In the genomic region with DNA sequence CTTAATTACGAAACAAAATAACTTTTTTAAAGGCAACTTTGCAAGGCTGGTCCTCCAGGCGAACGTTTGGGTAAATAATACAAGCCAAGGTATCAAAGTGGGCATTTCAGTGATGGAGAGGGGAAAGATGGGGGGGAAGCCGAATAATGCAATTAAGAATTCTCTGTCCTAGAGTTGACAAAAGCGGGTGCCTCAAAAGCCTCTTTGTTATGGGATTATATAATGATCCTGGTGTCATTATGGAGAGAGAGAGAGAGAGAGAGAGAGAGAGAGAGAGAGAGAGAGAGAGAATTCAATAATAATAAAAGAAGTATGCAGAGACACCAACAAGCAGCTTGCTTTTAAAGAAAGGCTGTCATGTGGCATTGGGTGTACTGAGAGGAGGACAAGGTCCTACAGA, we compare ENCODE assay signal across 10 mouse cellular contexts. TPM values are rescaled to one million over a fixed set of nuclear protein-coding genes. Genes with fewer than 3 reads are reported as not detected.
A peak's percentile ranks its signal among the peaks of the same experiment; 100 is the strongest.
DNase-seq lines count a peak whose midpoint lies in the region; ATAC-seq lines count a peak whose summit lies in the region.
"Had no signal": no experiment of that assay in that cellular context is flagged by ENCODE, and none has a peak within 500 bp of the region (broad histone marks: within the 10 kb centered on the region; RNA-seq: fewer than 3 reads in every experiment).

No protein-coding gene starts in this region.

- ATAC-seq in heart, embryonic 15.5 days (replicated peaks; ENCODE audit: insufficient number of reproducible peaks, insufficient read depth, low FRiP score, low read depth), result no peak
- no peak for ATAC-seq in forebrain, embryonic 15.5 days (replicated peaks)
- no peak for ATAC-seq in midbrain, embryonic 13.5 days
- ATAC-seq in erythroid progenitor cell, adult 5-6 weeks (replicated peaks; ENCODE audit: low FRiP score, poor library complexity, severe bottlenecking), result no peak

- no peaks in the 10 kb centered on the region for H3K9me3 ChIP-seq in heart, embryonic 15.5 days (replicated peaks)
- no peaks in the 10 kb centered on the region for H3K9me3 ChIP-seq in forebrain, embryonic 15.5 days
- no peaks in the 10 kb centered on the region for H3K9me3 ChIP-seq in midbrain, embryonic 13.5 days

- no peaks in the 10 kb centered on the region for H3K36me3 ChIP-seq in heart, embryonic 15.5 days
- no peaks in the 10 kb centered on the region for H3K36me3 ChIP-seq in forebrain, embryonic 15.5 days
- H3K36me3 ChIP-seq in midbrain, embryonic 13.5 days, result no peaks in the 10 kb centered on the region

- 33% methylated on average over 5 of the region's 5 CpGs for WGBS in heart, embryonic 15.5 days
- WGBS in forebrain, embryonic 15.5 days, result 4% methylated on average over 5 of the region's 5 CpGs
- WGBS in midbrain, embryonic 13.5 days, result 5% methylated on average over 5 of the region's 5 CpGs

- peaks cover 34% of the 10 kb centered on the region for H3K4me1 ChIP-seq in heart, embryonic 15.5 days (replicated peaks)
- peaks cover 33% of the 10 kb centered on the region for H3K4me1 ChIP-seq in forebrain, embryonic 15.5 days
- H3K4me1 ChIP-seq in midbrain, embryonic 13.5 days (replicated peaks), result peaks cover 19% of the 10 kb centered on the region

- H3K4me2 ChIP-seq in heart, embryonic 15.5 days, result peak overlapping the region; percentile 97
- H3K4me2 ChIP-seq in forebrain, embryonic 15.5 days (replicated peaks), result peak overlapping the region; percentile 99
- H3K4me2 ChIP-seq in midbrain, embryonic 13.5 days (replicated peaks), result peak overlapping the region; percentile 97

- no peak overlapping the region; the same call in 1 of the 2 replicates for H3K4me3 ChIP-seq in heart, embryonic 15.5 days
- peak overlapping the region; percentile 64 for H3K4me3 ChIP-seq in forebrain, embryonic 15.5 days
- H3K4me3 ChIP-seq in midbrain, embryonic 13.5 days (replicated peaks), result peak overlapping the region; percentile 67

- intact Hi-C loops in heart, postnatal 25 days (cut with DNase I), result loop anchor here (2.0 to 10.0 kb wide), 2 partner anchors 161 to 399 kb away; no protein-coding TSS in a partner anchor

- H3K9ac ChIP-seq in heart, embryonic 15.5 days, result no peak overlapping the region
- H3K9ac ChIP-seq in forebrain, embryonic 15.5 days (replicated peaks), result 0 out of 2 replicates have a peak overlapping the region, but pooled peaks have one; percentile 72
- no peak overlapping the region for H3K9ac ChIP-seq in midbrain, embryonic 13.5 days (replicated peaks)

- no peak overlapping the region for H3K27ac ChIP-seq in heart, embryonic 15.5 days
- H3K27ac ChIP-seq in forebrain, embryonic 15.5 days (replicated peaks), result no peak overlapping the region
- H3K27ac ChIP-seq in midbrain, embryonic 13.5 days, result no peak overlapping the region
- H3K27ac ChIP-seq: gastrocnemius, adult 2 months had no signal

- peaks cover 71% of the 10 kb centered on the region for H3K27me3 ChIP-seq in heart, embryonic 15.5 days
- H3K27me3 ChIP-seq in forebrain, embryonic 15.5 days, result 0 out of 2 replicates have a peak, but pooled peaks cover 3% of the 10 kb centered on the region
- H3K27me3 ChIP-seq in midbrain, embryonic 13.5 days, result peaks cover 15% of the 10 kb centered on the region; the same call in 1 of the 2 replicates

- no peak for DNase-seq in heart, postnatal 25 days (ENCODE audit: low spot score)
- DNase-seq in embryo, embryonic 11 days, result peak; percentile 14
- no peak for DNase-seq in B cell, adult 2 months
- DNase-seq in spleen, adult 18-20 months, result no peak
- DNase-seq: gastrocnemius, adult 2 months; lung, postnatal 4 days had no signal

RNA-seq across cellular contexts. Expression of gene Zfp536, which starts 0.5 kb away (rescaled TPM):
- polyA plus RNA-seq in heart, embryonic 15.5 days (2015; fragmentation: Nextera tagmentation; extraction: Ambion mirVana), result 4.8 and 4.9 TPM in 2 replicates
- 10 to 100 TPM in 1 of 2 experiments, 1 to 10 TPM in 1; 7.4 to 10.1 TPM for total RNA-seq in heart, postnatal 25 days (2021)
- polyA plus RNA-seq in forebrain, embryonic 15.5 days (2015; fragmentation: Nextera tagmentation; extraction: Ambion mirVana), result 35.9 and 36.0 TPM in 2 replicates
- polyA plus RNA-seq in midbrain, embryonic 13.5 days (2015; fragmentation: Nextera tagmentation; extraction: Ambion mirVana), result 41.5 and 43.4 TPM in 2 replicates
- total RNA-seq in erythroid progenitor cell, adult 5-6 weeks (2015; ENCODE audit: low replicate concordance), result not detected in 2 replicates
- not detected in 2 replicates for total RNA-seq in erythroid progenitor cell, adult 5-6 weeks (2017; ENCODE audit: low replicate concordance)
